Mouse (Mus musculus) E14TG2a.4 (cell line): ENCODE results near the gene Kras.

Experiments used
- CTCF ChIP-seq: conservative IDR thresholded peaks from 2 replicates; pipeline ENCODE4 v1.5.1; 2014; ENCODE audit warnings: low read length
- POU5F1 ChIP-seq: IDR thresholded peaks from 2 replicates; pipeline ENCODE4 v1.6.1; 2014; ENCODE audit warnings: low read length, borderline replicate concordance

DNA sequence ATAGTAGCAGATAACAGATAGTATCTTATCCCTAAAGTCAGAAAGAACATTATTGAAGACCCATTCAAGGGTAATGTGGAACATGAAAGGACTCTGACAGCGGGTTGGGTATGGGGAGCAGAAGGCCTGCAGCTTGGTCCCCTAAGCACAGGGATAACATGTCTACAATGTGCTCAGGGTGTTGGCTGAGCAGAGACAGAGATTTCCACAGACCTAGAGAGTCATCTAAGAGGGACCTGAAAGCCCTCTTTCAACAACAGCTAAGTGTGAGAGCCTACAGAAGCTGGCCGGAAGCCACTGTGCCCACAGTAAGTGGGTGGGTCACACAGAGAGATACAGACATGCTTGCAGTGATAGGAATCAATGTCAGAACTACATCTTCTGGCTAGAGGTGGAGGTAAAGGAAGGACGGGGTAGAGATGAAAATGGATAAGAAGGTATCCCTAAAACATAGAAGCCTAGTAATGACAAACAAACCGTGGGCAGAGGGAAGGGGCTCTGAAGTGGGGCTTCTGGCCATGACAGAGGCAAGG is 19.3 kb upstream of the Kras start:
- TF ChIP-seq CTCF (no peak), POU5F1 (no peak)
